Mouse (Mus musculus): Measurements from ENCODE around the gene Xrn2.

DNA sequence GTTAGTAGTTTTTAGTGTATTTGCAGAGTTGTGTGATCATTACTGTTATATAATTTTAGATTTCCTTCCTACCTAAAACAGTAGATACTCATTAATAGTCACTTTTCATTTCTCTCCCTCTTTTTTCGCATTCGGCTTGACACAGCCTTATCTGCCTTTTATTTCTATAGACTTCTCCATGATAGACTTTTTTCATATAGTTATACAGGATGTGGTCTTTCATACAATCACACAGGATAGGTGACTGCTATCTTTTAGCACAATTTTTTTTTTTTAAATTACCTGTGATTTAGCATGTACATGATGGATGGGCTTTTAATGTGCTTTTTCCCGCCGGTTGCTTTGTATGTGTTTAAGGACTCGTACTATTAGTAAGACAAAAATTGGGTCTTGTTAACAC lies 10.3 kb downstream of the Xrn2 start:
- TF ChIP-seq CTCF (IDR thresholded peaks at IDR 0.05; ENCODE audit: borderline replicate concordance, control insufficient read depth, extremely low read depth, insufficient read depth, low read length, poor library complexity): no peak
- no peak for TF ChIP-seq POLR2A (IDR thresholded peaks at IDR 0.05; ENCODE audit: control insufficient read depth, extremely low read depth, insufficient read depth, low read length, poor library complexity)
